Mouse (Mus musculus) spleen, adult 10 weeks (tissue): Measurements from ENCODE around the gene Zfp568. TPM values are rescaled to one million over a fixed set of nuclear protein-coding genes. Genes with fewer than 3 reads are reported as not detected.

ENCODE experiments used
- polyA plus RNA-seq: library from polyadenylated mRNA; stranded (reverse); fragments of 350-450 nt; fragmentation: Illumina TruSeq; extraction: RNeasy Lipid Tissue Mini Kit (QIAGEN cat#74804); gene quantifications from one replicate; pipeline ENCODE4 v1.2.3, GENCODE M21; 2015; ENCODE audit warnings: low replicate concordance; ENCODE audit not compliant: insufficient read depth

The Zfp568 gene
- polyA plus RNA-seq = 11.5 TPM

GRCm38 (mm10) chr7:29983690-29984380 lies at the start of gene Zfp568:
Gene Zfp568, plus strand, starts transcription at chr7:29983955.

GRCm38 (mm10) chr7:29953513-29954401 lies 30.0 kb upstream of the Zfp568 start, which contains the start of gene Zfp74:
Gene Zfp74, minus strand, starts transcription at chr7:29954089.

DNA sequence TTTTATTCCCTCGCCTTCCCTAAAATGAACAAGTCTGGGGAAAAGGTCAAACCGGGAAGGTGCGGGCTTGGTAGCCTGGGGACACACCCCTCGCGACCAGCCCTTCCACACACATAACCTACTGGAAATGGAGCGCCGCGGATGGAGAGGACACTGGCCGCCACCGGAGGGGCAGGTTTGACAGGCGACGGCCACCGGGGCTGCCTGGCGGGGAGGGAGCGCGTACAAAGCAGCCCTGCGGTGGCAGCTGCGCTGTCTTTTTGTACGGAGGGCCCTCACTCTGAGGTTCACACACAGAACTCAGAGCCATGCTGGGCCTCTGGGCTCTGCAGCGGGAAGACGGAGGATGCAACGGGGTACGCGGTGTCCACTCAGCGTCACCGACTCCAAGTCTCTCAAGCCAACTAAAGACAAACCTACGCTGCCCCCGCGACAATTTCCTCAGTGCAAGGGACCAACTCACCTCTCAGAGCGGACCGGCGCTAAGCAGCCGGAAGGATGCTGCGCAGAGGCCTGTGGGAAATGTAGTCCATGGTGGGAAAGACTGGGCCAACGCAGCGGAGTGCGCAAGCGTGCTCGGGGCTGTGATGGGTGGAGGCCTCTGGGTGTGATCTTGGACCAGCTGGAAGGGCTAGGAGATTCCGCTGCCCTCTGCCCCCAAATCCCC lies 67.3 kb downstream of the Zfp568 start, which contains the start of gene Zfp14:
TSS of gene Zfp14 (minus strand) at position 499 of the 667 bp plus-strand sequence.

DNA sequence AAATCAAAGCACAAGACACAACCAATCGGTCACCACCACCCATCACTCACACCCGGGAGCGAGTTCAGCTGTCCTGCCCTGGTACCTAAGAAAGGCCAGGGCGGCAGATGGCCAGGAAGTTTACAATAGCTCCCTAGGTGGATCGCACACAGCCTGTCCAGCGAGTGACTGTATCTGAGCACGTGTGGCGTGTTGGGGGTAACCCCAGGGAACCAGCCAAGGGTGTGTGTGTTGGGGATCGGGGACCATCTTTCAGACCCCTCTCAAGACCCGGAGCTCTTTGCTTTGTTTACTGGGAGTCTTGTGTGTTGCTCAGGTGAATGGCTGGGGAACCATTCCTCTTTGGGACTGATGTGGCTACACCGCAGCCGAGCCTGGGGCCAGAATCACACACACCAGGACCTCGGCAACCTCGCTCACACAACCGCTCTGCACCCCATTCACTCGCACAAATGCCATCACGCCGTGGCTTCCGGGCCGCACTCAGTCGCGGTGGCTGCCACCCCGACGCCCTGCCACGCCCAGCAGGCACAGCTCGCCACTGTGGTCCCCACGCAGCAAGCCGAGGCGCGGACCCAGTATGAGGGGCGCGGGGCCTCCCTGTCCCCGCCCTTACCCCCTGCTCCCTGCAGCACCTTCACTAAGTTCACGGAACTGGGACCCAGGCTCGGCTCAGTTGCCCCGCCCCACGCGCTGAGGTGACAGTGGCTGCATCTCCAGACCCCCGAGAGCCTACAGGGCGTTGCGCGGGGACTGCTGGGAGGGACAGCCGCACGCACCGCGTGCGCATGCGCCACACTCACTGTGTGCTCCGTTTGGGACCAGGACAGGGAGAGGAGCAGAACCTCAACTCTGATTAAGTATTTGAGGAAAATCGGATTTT lies 88.6 kb downstream of the Zfp568 start, which contains the start of gene Zfp82:
TSS of gene Zfp82 (minus strand) at position 755 of the 883 bp plus-strand sequence.

Other genes starting within 250 kb of the Zfp568 start
- gene Zfp84, start 215.4 kb upstream of the Zfp568 start, polyA plus RNA-seq = 18.8 TPM
- 0.55 TPM for gene Zfp30, start 200.0 kb upstream of the Zfp568 start, polyA plus RNA-seq
- 14.7 TPM for gene Zfp790, start 167.8 kb upstream of the Zfp568 start, polyA plus RNA-seq
- 6.4 TPM for gene Zfp940, start 130.3 kb upstream of the Zfp568 start, polyA plus RNA-seq
- 30.2 TPM for gene Zfp420, start 124.0 kb upstream of the Zfp568 start, polyA plus RNA-seq
- 6.2 TPM for gene Zfp27, start 77.4 kb upstream of the Zfp568 start, polyA plus RNA-seq
- gene Zfp383, start 75.7 kb upstream of the Zfp568 start, polyA plus RNA-seq = 9.2 TPM
- gene Zfp74, start 29.9 kb upstream of the Zfp568 start, polyA plus RNA-seq = 7.3 TPM
- gene Zfp14, start 67.4 kb downstream of the Zfp568 start, polyA plus RNA-seq = 6.0 TPM
- gene Zfp82, start 88.9 kb downstream of the Zfp568 start, polyA plus RNA-seq = 10.2 TPM
- 1.5 TPM for gene Gm26920, start 106.5 kb downstream of the Zfp568 start, polyA plus RNA-seq
- 10.1 TPM for gene Zfp566, start 106.6 kb downstream of the Zfp568 start, polyA plus RNA-seq
- gene Zfp260, start 110.8 kb downstream of the Zfp568 start, polyA plus RNA-seq = 76.0 TPM
- gene Zfp382, start 138.0 kb downstream of the Zfp568 start, polyA plus RNA-seq = 8.5 TPM
- 56.8 TPM for gene Zfp146, start 185.8 kb downstream of the Zfp568 start, polyA plus RNA-seq
- not detected for gene Cox7a1, start 200.2 kb downstream of the Zfp568 start, polyA plus RNA-seq
- gene Capns1, start 214.9 kb downstream of the Zfp568 start, polyA plus RNA-seq = 236 TPM
- gene Polr2i, start 248.0 kb downstream of the Zfp568 start, polyA plus RNA-seq = 7.5 TPM
- gene Tbcb, start 248.3 kb downstream of the Zfp568 start, polyA plus RNA-seq = 39.6 TPM